In the genomic region with DNA sequence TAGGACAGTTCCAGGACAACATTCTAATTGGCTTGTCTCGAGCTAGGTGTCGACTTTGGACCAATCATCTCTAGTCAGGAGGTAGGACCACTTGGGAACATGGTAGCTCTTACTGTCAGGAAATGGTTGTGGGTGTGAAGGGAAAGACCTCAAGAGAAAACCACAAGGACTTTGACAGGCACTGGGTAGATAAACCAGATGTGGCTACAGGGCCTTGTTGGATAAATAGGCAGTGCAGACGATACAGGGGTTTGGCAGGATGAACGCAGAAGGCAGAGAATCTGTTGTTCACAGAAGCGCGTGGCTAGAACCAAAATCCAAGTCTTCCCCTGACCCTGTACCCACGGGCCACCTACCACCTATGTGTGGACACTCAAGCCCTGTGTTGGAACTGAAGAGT, we compare ENCODE assay signal across 16 mouse cellular contexts. TPM values are rescaled to one million over a fixed set of nuclear protein-coding genes. Genes with fewer than 3 reads are reported as not detected.
A peak's percentile ranks its signal among the peaks of the same experiment; 100 is the strongest.
DNase-seq lines count a peak whose midpoint lies in the region; ATAC-seq and TF ChIP-seq lines count a peak whose summit lies in the region.
"Had no signal": no experiment of that assay in that cellular context is flagged by ENCODE, and none has a peak within 500 bp of the region (broad histone marks: within the 10 kb centered on the region; RNA-seq: fewer than 3 reads in every experiment).

No protein-coding gene starts in this region.

- no peak for TF ChIP-seq RAD21 in MEL (IDR thresholded peaks at IDR 0.05; ENCODE audit: low read depth, low read length)

- no peak for TF ChIP-seq CTCF in MEL (IDR thresholded peaks at IDR 0.05 in 2 of 3, conservative IDR thresholded peaks at IDR 0.05 in 1 of 3; ENCODE audit: control insufficient read depth in 1 of 3, insufficient read depth in 1 of 3, low read depth in 2 of 3, low read length in 3 of 3, poor library complexity in 1 of 3, severe bottlenecking in 1 of 3)
- TF ChIP-seq CTCF in small intestine, adult 2 months (IDR thresholded peaks at IDR 0.05; ENCODE audit: extremely low read depth, insufficient read length, insufficient replicate concordance, low read depth, low read length): no peak

- peak overlapping the region; percentile 52; the same call in 1 of the 2 replicates for H3K9ac ChIP-seq in MEL (ENCODE audit: control insufficient read depth, low read depth, low read length, poor library complexity, severe bottlenecking)
- no peak overlapping the region for H3K9ac ChIP-seq in kidney, embryonic 16.5 days (replicated peaks; ENCODE audit: low read length)
- no peak overlapping the region for H3K9ac ChIP-seq in hindbrain, embryonic 12.5 days
- H3K9ac ChIP-seq: embryonic facial prominence, embryonic 13.5 days; heart, embryonic 12.5 days; intestine, embryonic 15.5 days; neural tube, embryonic 12.5 days had no signal

- H3K36me3 ChIP-seq in MEL (ENCODE audit: control insufficient read depth in 1 of 2, insufficient read depth in 2 of 2, low read length in 2 of 2): peaks cover 0 to 16% of the 10 kb centered on the region in 2 experiments; a peak in 2 of 4 replicates
- H3K36me3 ChIP-seq in small intestine, adult 2 months (ENCODE audit: control insufficient read depth, insufficient read depth, low read length): no peaks in the 10 kb centered on the region
- H3K36me3 ChIP-seq in kidney, embryonic 16.5 days (ENCODE audit: insufficient read depth, low read length): peaks cover 16% of the 10 kb centered on the region
- H3K36me3 ChIP-seq in hindbrain, embryonic 12.5 days: no peaks in the 10 kb centered on the region
- H3K36me3 ChIP-seq: heart, embryonic 12.5 days; intestine, embryonic 15.5 days; neural tube, embryonic 12.5 days had no signal

- no peak for ATAC-seq in kidney, embryonic 16.5 days (ENCODE audit: low FRiP score, low TSS enrichment)
- ATAC-seq in hindbrain, embryonic 12.5 days (ENCODE audit: low FRiP score): no peak
- ATAC-seq: intestine, embryonic 15.5 days had no signal

- H3K27ac ChIP-seq in MEL (ENCODE audit: control insufficient read depth, low read depth, low read length): peak overlapping the region; percentile 83
- peak overlapping the region; percentile 75 for H3K27ac ChIP-seq in small intestine, adult 2 months (ENCODE audit: insufficient read depth, low read depth, low read length)
- H3K27ac ChIP-seq in kidney, embryonic 16.5 days (ENCODE audit: low read length): no peak overlapping the region
- H3K27ac ChIP-seq in hindbrain, embryonic 12.5 days: no peak overlapping the region
- H3K27ac ChIP-seq: embryonic facial prominence, embryonic 13.5 days; intestine, embryonic 15.5 days; neural tube, embryonic 12.5 days had no signal

- no peaks in the 10 kb centered on the region for H3K9me3 ChIP-seq in MEL (replicated peaks; ENCODE audit: insufficient read depth, low read length)
- peaks cover 17% of the 10 kb centered on the region for H3K9me3 ChIP-seq in kidney, embryonic 16.5 days (ENCODE audit: low read length)
- 0 out of 2 replicates have a peak, but pooled peaks cover 6% of the 10 kb centered on the region for H3K9me3 ChIP-seq in hindbrain, embryonic 12.5 days (replicated peaks)
- H3K9me3 ChIP-seq: neural tube, embryonic 12.5 days had no signal

- H3K4me1 ChIP-seq in MEL (ENCODE audit: control insufficient read depth in 1 of 2, insufficient read depth in 2 of 2, low read length in 2 of 2): peaks cover 7 to 31% of the 10 kb centered on the region in 2 experiments
- peaks cover 4% of the 10 kb centered on the region; the same call in 1 of the 2 replicates for H3K4me1 ChIP-seq in small intestine, adult 2 months (ENCODE audit: control insufficient read depth, insufficient read depth, insufficient read length, low read length)
- no peaks in the 10 kb centered on the region for H3K4me1 ChIP-seq in kidney, embryonic 16.5 days (ENCODE audit: insufficient read depth, low read length)
- 0 out of 2 replicates have a peak, but pooled peaks cover 2% of the 10 kb centered on the region for H3K4me1 ChIP-seq in hindbrain, embryonic 12.5 days
- H3K4me1 ChIP-seq: heart, embryonic 12.5 days; intestine, embryonic 15.5 days had no signal

- H3K4me2 ChIP-seq in kidney, embryonic 16.5 days (replicated peaks; ENCODE audit: low read depth, low read length): no peak overlapping the region
- no peak overlapping the region for H3K4me2 ChIP-seq in hindbrain, embryonic 12.5 days (replicated peaks)
- H3K4me2 ChIP-seq: embryonic facial prominence, embryonic 13.5 days; heart, embryonic 12.5 days; intestine, embryonic 15.5 days; neural tube, embryonic 12.5 days had no signal

- H3K4me3 ChIP-seq in MEL (ENCODE audit: control insufficient read depth in 1 of 2, insufficient read depth in 1 of 2, low read depth in 2 of 2, low read length in 2 of 2): no peak overlapping the region
- H3K4me3 ChIP-seq in small intestine, adult 2 months (ENCODE audit: low read depth, low read length): no peak overlapping the region
- H3K4me3 ChIP-seq in kidney, embryonic 16.5 days (ENCODE audit: low read length): no peak overlapping the region
- no peak overlapping the region for H3K4me3 ChIP-seq in hindbrain, embryonic 12.5 days
- H3K4me3 ChIP-seq: embryonic facial prominence, embryonic 13.5 days; heart, embryonic 12.5 days; intestine, embryonic 15.5 days; neural tube, embryonic 12.5 days had no signal

- TF ChIP-seq EP300 in MEL (IDR thresholded peaks at IDR 0.05; ENCODE audit: low read depth in 1 of 2, low read length in 2 of 2): peak; percentile 62 to 84; a peak in 3 of 4 replicates

- DNase-seq in A20 (ENCODE audit: low read depth, low spot score) (peak; percentile 7), MEL (ENCODE audit: low read depth, low spot score) (peak; percentile 80)
- peak; percentile 65 for DNase-seq in induced T-regulatory cell, adult 2 months (ENCODE audit: low read depth)
- DNase-seq in right cerebral cortex, adult 18-20 months: no peak
- DNase-seq: cerebellum, adult 11 months; cerebellum, postnatal 36 days; heart, postnatal 36 days; kidney, postnatal 10 days had no signal

- H3K79me2 ChIP-seq in MEL (ENCODE audit: control insufficient read depth, insufficient read depth, low read length, poor library complexity): no peaks in the 10 kb centered on the region

- no peak for TF ChIP-seq POLR2A in MEL (IDR thresholded peaks at IDR 0.05; ENCODE audit: control insufficient read depth in 1 of 2, insufficient read depth in 1 of 2, low read depth in 1 of 2, low read length in 2 of 2, poor library complexity in 1 of 2)
- no peak for TF ChIP-seq POLR2A in small intestine, adult 2 months (IDR thresholded peaks at IDR 0.05; ENCODE audit: low read depth, low read length)

- 87% methylated on average over 7 of the region's 7 CpGs for WGBS in small intestine, adult 2 months
- WGBS in kidney, embryonic 16.5 days: 90% methylated on average over 7 of the region's 7 CpGs
- WGBS in hindbrain, embryonic 12.5 days: 91% methylated on average over 7 of the region's 7 CpGs

- H3K27me3 ChIP-seq in MEL (ENCODE audit: control insufficient read depth in 1 of 2, insufficient read depth in 2 of 2, low read length in 2 of 2): no peaks in the 10 kb centered on the region
- no peaks in the 10 kb centered on the region for H3K27me3 ChIP-seq in small intestine, adult 2 months (ENCODE audit: control insufficient read depth, insufficient read depth, low read length)
- H3K27me3 ChIP-seq in kidney, embryonic 16.5 days (ENCODE audit: insufficient read depth, low read length): no peaks in the 10 kb centered on the region
- no peaks in the 10 kb centered on the region for H3K27me3 ChIP-seq in hindbrain, embryonic 12.5 days
- H3K27me3 ChIP-seq: embryonic facial prominence, embryonic 13.5 days; intestine, embryonic 15.5 days; neural tube, embryonic 12.5 days; Patski had no signal

TF ChIP-seq in MEL, 35 proteins besides CTCF, POLR2A, EP300 and RAD21 (continues in another document):
- TF ChIP-seq TBP (IDR thresholded peaks at IDR 0.05; ENCODE audit: low read depth, low read length): no peak
- no peak for TF ChIP-seq JUND (IDR thresholded peaks at IDR 0.05; ENCODE audit: low read depth, low read length)
- TF ChIP-seq GABPA (IDR thresholded peaks at IDR 0.05; ENCODE audit: low read depth, low read length): no peak
- TF ChIP-seq E2F4 (IDR thresholded peaks at IDR 0.05; ENCODE audit: borderline replicate concordance, low read depth, low read length): no peak; the same call in 1 of the 2 replicates
- no peak for TF ChIP-seq ZNF384 (IDR thresholded peaks at IDR 0.05; ENCODE audit: low read depth, low read length)
- no peak; the same call in 1 of the 2 replicates for TF ChIP-seq MAX (IDR thresholded peaks at IDR 0.05; ENCODE audit: low read length)
- no peak for TF ChIP-seq HCFC1 (IDR thresholded peaks at IDR 0.05; ENCODE audit: low read depth, low read length)
- no peak for TF ChIP-seq POLR2AphosphoS5 (IDR thresholded peaks at IDR 0.05; ENCODE audit: borderline replicate concordance, low read depth, low read length)
- TF ChIP-seq MEF2A (IDR thresholded peaks at IDR 0.05; ENCODE audit: extremely low read depth, insufficient replicate concordance, low read depth, low read length, poor library complexity, severe bottlenecking): no peak
- TF ChIP-seq GATA1 (IDR thresholded peaks at IDR 0.05; ENCODE audit: low read depth, low read length): peak; percentile 87
- no peak for TF ChIP-seq ELF1 (IDR thresholded peaks at IDR 0.05; ENCODE audit: low read depth, low read length)
- no peak for TF ChIP-seq MAFK (IDR thresholded peaks at IDR 0.05; ENCODE audit: borderline replicate concordance, low read depth, low read length)
- TF ChIP-seq NRF1 (IDR thresholded peaks at IDR 0.05; ENCODE audit: insufficient read depth, low read depth, low read length, poor library complexity, severe bottlenecking): no peak
- TF ChIP-seq UBTF (IDR thresholded peaks at IDR 0.05; ENCODE audit: borderline replicate concordance, insufficient read depth, low read depth, low read length): no peak
- peak; percentile 75 for TF ChIP-seq TAL1 (IDR thresholded peaks at IDR 0.05; ENCODE audit: low read length)
- TF ChIP-seq ZKSCAN1 (IDR thresholded peaks at IDR 0.05; ENCODE audit: low read depth, low read length): no peak
- no peak for TF ChIP-seq NELFE (IDR thresholded peaks at IDR 0.05; ENCODE audit: low read depth, low read length)
- no peak for TF ChIP-seq MAZ (IDR thresholded peaks at IDR 0.05; ENCODE audit: low read depth, low read length)
- no peak for TF ChIP-seq SMC3 (IDR thresholded peaks at IDR 0.05; ENCODE audit: low read depth, low read length)
- TF ChIP-seq MYC (IDR thresholded peaks at IDR 0.05; ENCODE audit: low read depth, low read length): no peak
- TF ChIP-seq USF1 (IDR thresholded peaks at IDR 0.05; ENCODE audit: low read depth, low read length): no peak

RNA-seq across cellular contexts. Expression of a gene that starts 50.4 kb away (rescaled TPM):
- 4.5 and 4.7 TPM in 2 replicates for total RNA-seq in MEL (2012; rRNA removed)
- 1 to 10 TPM in 1 of 2 experiments, not detected in 1; 4.3 TPM for polyA plus RNA-seq in MEL (2012; ENCODE audit: insufficient read depth in 1 of 2, insufficient read length in 2 of 2, low read depth in 1 of 2, low replicate concordance in 2 of 2, missing spikeins in 1 of 2)
- 0.84 and 1.7 TPM in 2 replicates for polyA plus RNA-seq in small intestine, adult 2 months (2012; rRNA removed)
- 44.7 and 50.0 TPM in 2 replicates for polyA plus RNA-seq in kidney, embryonic 16.5 days (2015; fragmentation: Nextera tagmentation; extraction: Ambion mirVana)
- polyA plus RNA-seq in hindbrain, embryonic 12.5 days (2016; fragmentation: Nextera tagmentation; extraction: Ambion mirVana): 96.7 and 102 TPM in 2 replicates

Comparison
In these comparisons a context has a peak if more than half of its experiments do, and no peak if none do; other contexts are left out.
1. H3K27ac ChIP-seq: peak in MEL (single experiment) and small intestine, adult 2 months (single experiment); none in kidney, embryonic 16.5 days (single experiment) and hindbrain, embryonic 12.5 days (single experiment).